Mouse (Mus musculus): ENCODE results near the gene Fam198b.

DNA sequence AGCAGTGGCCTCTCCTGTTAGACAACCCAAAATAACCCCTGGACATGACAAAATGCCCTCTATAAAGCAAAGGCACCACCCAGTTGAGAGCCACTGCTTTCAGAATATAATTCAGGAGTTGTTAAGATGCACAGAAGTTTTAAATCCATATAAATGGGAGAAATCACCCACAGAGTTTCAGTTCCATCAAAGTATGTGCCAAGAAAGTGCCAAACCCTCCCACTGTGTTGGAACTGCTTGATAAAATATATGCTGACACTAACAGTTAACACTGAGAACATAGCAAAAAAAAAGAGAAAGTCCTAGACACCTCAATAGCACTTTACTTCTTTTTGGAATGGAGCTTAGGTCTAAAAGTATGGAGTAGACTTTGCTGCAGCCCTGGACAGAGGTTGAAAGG is 72.5 kb downstream of the Fam198b start:
- TF ChIP-seq CTCF (IDR thresholded peaks at IDR 0.05; ENCODE audit: borderline replicate concordance, control insufficient read depth, extremely low read depth, insufficient read depth, low read length, poor library complexity) (no peak), POLR2A (IDR thresholded peaks at IDR 0.05; ENCODE audit: control insufficient read depth, extremely low read depth, insufficient read depth, low read length, poor library complexity) (no peak)

All from thymus, adult 2 months (tissue).